Mouse (Mus musculus) right cerebral cortex, postnatal 10 days (tissue): Measurements from ENCODE around the gene Krt28.

Experiments used
- DNase-seq, 2 experiments: peaks; one replicate each; pipeline ENCODE4 v3.0.0; 2021; ENCODE audit warnings: low spot score in 2 of 2

Gene Krt28

GRCm38 (mm10) chr11:99374803-99375202, at the start of gene Krt28:
Gene Krt28 (minus strand): TSS chr11:99374903.
- no peak for DNase-seq

- no peak for DNase-seq
Measured at GRCm38 (mm10) chr11:99422159-99422558, 47.5 kb upstream of the Krt28 start, which contains the start of gene Krt12. Gene Krt12 (minus strand): TSS chr11:99422259.

GRCm38 (mm10) chr11:99420586-99420985, 45.9 kb upstream of the Krt28 start:
- peak; percentile 39 to 48 for DNase-seq

GRCm38 (mm10) chr11:99417819-99418218, 43.1 kb upstream of the Krt28 start:
- DNase-seq, result peak; percentile 40 to 56

- peak; percentile 61 to 89 for DNase-seq
Measured at GRCm38 (mm10) chr11:99416902-99417301, 42.2 kb upstream of the Krt28 start.

- DNase-seq, result no peak
Measured at GRCm38 (mm10) chr11:99414463-99415147, 39.9 kb upstream of the Krt28 start.

GRCm38 (mm10) chr11:99413247-99413646, 38.5 kb upstream of the Krt28 start:
- DNase-seq, result peak; percentile 53 to 76

- no peak for DNase-seq
Measured at GRCm38 (mm10) chr11:99406186-99406585, 31.5 kb upstream of the Krt28 start.

- no peak for DNase-seq
Measured at GRCm38 (mm10) chr11:99399956-99400549, 25.4 kb upstream of the Krt28 start.

GRCm38 (mm10) chr11:99398832-99399231, 24.1 kb upstream of the Krt28 start:
- no peak for DNase-seq

GRCm38 (mm10) chr11:99398084-99398483, 23.4 kb upstream of the Krt28 start:
- no peak for DNase-seq

GRCm38 (mm10) chr11:99396661-99397060, 22.0 kb upstream of the Krt28 start:
- DNase-seq, result no peak

GRCm38 (mm10) chr11:99396034-99396433, 21.3 kb upstream of the Krt28 start:
- no peak for DNase-seq

GRCm38 (mm10) chr11:99392492-99392891, 17.8 kb upstream of the Krt28 start:
- no peak for DNase-seq

GRCm38 (mm10) chr11:99391375-99391774, 16.7 kb upstream of the Krt28 start:
- DNase-seq, result no peak

GRCm38 (mm10) chr11:99390866-99391265, 16.2 kb upstream of the Krt28 start:
- no peak for DNase-seq

- no peak for DNase-seq
Measured at GRCm38 (mm10) chr11:99389264-99389663, 14.6 kb upstream of the Krt28 start, which contains the start of gene Krt10. Gene Krt10 (minus strand): TSS chr11:99389364.

- no peak for DNase-seq
Measured at GRCm38 (mm10) chr11:99388661-99389060, 14.0 kb upstream of the Krt28 start.

- peak; percentile 93 for DNase-seq
Measured at GRCm38 (mm10) chr11:99385813-99386721, 11.4 kb upstream of the Krt28 start.

- DNase-seq, result peak; percentile 69 to 86
Measured at GRCm38 (mm10) chr11:99379568-99379967, 4.9 kb upstream of the Krt28 start.

GRCm38 (mm10) chr11:99369853-99370451, 4.8 kb downstream of the Krt28 start:
- peak; percentile 74 to 83 for DNase-seq

- DNase-seq, result no peak
Measured at GRCm38 (mm10) chr11:99369229-99369628, 5.5 kb downstream of the Krt28 start.
